Mouse (Mus musculus) stomach, postnatal 0 days (tissue): ENCODE data around the gene Oprm1.

Experiments
- CTCF ChIP-seq: IDR thresholded peaks from 2 replicates; pipeline ENCODE4 v1.5.1; 2016; ENCODE audit warnings: antibody characterized with exemption, low read depth, mild to moderate bottlenecking, moderate library complexity
- EP300 ChIP-seq: optimal IDR thresholded peaks from 2 replicates; pipeline ENCODE3; 2016; ENCODE audit warnings: antibody characterized with exemption

- TF ChIP-seq CTCF (no peak), EP300 (no peak)
Measured at GRCm38 (mm10) chr10:7054560-7055205, 296.4 kb downstream of the Oprm1 start.
